Mouse (Mus musculus) ovary, postnatal 36 days (tissue): ENCODE results near the gene Ly6g6d.
A peak's percentile ranks its signal among the peaks of the same experiment; 100 is the strongest.
"Not testable (repeated sequence)": the region's sequence is repeated elsewhere in the genome, so short reads cannot be mapped to it uniquely, and the experiment has no call there.

Experiments
- DNase-seq: peaks from one replicate; pipeline ENCODE4 v3.0.0; 2022; ENCODE audit warnings: low spot score, mixed read lengths

Gene Ly6g6d

DNA sequence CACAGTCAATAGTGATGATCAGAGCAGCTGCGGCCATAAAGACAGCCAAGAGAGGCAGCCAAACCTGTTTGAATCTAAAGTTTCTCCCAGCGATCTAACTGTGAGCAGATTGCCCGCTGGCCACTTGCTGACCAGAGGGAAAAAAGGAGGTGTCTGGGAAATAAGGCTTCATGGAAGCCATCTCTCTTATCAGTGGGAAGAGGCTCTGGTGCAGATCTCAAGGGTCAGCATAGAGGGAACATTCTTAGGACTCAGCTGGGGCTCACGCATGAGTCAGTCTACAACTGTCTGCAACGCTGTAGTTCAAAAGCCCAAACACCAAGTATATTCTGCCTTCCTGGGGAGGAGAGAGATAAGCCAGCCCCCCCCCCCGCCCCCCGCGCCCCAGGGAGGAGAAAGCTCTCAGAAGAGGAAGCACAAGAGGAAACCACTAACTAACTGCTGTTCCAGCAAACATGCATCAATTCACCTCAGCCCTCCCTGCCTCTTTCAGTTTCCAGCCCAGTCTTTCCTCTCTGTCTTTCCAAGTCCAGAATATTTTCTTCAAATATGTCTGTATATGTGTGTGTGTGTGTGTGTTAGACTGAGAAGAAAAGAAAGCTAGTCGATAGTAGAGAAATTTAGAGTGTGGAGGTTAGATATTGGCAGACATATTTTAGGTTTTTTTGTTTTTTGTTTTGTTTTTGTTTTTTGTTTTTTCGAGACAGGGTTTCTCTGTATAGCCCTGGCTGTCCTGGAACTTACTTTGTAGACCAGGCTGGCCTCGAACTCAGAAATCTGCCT is 29.5 kb downstream of the Ly6g6d start:
- DNase-seq, result no peak

DNA sequence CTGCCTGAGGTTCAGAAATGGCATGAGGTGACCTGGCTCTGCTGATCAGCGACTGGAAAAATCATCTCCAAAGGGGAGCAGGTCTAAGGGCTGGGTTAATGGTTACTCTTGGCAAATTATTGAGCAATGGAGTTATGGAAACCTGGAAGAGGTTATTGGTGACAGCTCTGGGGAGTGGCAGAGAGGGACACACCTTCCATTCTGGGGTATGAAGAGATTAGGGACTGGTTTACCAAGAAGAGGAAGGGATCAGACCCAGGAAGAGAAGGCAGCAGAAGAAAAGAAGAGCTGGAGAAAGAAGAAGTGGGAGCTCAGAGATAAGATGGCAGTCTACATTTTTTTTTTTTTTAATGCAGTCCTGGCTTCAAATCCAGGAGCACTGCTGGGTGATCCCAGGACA is 30.2 kb downstream of the Ly6g6d start:
- DNase-seq, result no peak

DNA sequence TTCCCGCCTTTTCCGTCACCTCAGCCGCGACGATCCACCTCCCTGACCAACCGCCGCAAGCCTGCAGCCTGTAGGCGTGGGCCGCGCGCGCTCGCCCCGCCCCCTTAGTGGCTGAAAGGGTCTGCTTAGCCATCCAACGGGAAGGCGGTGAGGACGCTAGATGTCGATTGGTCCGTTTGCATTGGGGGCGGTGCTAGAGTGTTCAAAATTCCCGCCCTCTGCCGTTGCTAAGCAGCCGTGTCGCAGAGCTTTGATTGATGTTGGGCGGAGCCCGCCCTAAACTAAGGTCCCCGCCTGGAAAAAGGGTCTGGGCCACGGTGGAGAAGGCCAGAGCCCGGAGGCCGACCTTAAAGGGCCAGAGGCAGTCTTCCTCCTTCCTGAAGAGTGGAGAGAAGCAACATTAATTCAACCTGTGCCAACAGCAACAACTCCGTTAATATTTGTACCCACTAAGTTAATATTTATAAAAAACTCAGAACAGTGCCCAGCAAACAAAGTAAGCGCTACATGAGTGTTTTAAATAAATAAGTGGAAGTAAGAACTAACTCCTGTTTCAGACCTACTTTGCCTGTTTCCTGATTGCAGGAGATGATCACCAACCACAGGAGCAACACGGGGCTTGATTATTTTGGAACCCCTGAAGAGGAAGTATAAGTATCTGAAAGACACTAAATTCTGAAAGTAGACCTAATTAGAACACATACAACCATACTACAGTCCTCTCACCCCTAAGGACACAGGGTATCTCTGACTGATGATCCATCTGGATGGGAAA is 31.0 kb downstream of the Ly6g6d start, which contains the start of gene Msh5:
Gene Msh5 (minus strand): TSS at position 65 of the 775 bp plus-strand sequence.
- DNase-seq, result peak; percentile 95

DNA sequence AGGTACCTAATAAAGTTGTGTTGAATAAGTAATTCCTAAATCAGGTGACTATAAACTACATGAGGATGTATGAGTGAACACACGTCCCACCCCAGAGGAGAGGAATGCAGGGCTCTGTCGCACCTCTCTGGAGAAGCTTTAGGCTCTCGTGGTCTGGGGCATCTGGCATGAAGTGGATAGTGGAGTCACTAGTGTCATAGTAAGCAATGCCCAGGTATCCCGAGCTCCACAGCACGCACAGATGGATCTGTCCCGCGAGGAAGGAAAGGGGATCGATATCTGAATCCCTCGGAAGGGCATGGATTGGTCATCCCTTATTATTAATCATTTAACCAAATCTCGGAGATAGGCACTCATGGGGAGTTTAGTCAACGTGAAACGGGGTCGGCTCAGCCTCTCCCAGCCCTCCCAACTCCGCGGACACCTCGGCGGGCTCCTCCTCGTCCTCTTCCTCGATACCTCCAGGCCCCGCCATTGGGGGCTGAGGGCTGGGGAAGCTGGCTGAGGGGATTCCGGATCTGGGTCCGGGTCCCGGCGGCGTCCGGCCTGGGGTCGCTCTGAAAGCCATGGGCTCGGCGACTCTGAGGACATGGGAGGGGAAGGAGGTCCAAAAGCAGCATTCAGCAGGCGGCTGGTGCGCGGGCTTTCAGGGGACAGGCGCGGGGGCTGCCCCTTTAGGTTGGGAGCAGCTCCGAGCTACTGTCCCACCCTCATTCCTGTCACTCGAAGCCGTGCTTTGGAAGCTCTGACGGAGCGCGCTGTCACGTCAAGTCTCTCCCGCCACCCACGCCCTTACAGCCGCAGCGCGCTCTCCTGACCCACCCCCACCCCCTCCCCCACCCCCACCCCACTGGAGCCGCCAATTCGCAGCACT is 31.8 kb downstream of the Ly6g6d start:
- peak; percentile 36 for DNase-seq

DNA sequence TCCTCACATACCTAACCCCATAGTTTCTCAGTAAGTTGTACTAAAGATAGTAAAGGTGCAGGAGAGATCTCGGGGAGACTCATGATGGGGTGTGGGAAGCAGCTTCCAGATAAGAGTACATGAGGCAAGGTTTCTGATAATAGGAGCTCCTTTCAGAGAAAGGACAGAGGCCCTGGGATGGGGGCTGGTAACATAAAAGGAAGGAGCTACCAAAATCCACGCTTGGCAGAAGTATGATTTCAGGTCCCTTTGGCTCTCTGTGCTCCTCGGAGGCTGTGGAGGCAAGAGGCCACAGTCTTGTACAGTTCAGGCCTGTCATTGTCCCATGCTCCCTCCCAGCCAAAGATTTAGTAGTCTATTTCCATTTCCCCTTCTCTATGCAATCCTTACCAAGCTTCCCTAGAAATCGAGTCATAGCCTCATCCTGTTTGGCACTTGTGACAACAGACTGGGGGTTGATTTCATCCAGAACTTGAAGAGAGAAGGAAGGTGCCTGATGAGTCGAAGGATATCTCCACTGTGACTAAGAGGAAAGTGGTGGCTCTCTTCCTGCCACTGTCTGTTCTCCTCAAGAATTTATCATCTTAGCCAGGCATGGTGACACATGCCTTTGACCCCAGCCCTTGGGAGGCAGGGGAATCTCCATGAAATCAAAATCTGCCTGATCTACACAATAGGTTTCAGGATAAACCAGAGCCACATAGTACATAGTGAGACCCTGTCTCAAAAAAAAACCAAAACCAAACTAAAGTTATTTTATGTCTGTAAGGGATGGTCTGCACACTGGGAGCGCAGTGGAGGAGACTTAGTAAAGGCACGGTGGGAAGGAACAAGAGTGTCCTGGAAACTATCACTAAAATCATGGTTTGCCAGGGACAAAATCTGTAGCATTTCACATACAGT is 32.7 kb downstream of the Ly6g6d start:
- DNase-seq, result no peak

DNA sequence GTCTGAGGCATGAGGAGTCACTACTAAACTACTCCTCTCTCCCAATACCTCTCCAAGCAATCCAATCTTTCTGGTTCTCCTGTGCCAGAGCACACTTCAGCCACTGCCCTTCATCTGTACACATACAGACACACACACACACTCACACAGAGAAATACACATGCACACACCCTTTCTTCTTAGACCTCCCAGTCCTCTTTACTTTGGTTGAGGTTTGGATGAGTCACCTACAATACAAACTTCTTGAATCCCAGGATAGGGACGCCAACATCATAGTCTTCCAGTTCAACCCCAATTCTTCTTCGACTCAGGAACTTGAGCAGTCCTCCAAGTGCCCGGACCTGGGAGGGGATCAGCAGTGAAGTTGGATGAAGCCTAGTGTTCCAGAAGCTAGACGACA is 34.1 kb downstream of the Ly6g6d start:
- no peak for DNase-seq

DNA sequence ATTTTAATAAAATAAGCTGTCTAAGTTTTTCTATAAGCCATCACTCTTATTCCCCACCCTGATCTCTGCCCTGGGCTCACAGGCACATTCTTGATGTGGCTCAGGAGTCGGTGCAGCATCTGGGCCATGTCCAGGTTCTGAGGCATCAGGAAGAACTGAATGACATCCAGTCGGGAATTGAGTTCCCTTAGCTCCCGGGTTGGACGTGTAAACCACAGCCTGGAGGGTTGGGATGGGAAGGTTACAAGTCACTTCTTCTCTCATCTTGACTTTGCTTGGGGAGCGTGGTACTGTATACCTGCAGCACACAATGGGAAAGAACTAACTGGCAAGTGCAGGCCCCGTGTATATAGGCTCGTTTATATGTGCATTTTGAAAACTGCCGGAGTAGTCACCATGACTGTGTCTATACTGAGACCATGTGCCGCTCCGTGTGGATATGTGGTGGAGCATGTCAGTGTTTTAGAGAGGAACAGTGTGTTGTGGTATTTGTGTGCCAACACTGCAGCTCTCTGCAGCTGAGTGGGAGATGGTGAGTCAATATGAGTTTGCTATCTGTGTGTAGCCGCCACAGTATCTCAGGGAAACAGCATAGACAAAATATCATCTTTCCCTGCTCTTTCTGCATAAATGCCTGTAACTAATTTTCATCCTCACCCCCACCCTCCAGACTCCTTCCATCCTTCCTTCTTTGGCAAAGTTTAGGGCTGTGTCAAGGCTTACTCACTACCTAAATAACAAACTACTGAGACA is 38.6 kb downstream of the Ly6g6d start:
- no peak for DNase-seq

DNA sequence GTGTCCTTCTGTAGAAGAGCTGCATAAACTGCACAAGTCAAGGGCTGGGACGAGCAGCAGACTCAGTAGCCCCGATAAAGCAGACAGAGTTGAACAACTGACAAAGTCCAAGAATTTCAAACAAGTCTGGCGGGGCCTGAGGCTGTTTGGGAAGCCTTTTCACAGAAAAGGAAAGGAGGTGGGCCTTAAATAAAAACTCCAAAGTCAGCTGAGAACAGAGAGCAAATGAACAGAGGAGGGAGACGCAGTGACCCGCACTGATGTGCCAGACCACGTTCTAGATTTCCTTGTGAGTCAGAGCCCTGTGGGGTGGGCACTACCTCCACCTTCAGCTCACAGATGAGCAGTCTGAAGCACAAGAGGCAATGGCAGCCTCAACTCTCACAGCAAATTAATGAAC is 43.0 kb downstream of the Ly6g6d start:
- DNase-seq, result no peak

DNA sequence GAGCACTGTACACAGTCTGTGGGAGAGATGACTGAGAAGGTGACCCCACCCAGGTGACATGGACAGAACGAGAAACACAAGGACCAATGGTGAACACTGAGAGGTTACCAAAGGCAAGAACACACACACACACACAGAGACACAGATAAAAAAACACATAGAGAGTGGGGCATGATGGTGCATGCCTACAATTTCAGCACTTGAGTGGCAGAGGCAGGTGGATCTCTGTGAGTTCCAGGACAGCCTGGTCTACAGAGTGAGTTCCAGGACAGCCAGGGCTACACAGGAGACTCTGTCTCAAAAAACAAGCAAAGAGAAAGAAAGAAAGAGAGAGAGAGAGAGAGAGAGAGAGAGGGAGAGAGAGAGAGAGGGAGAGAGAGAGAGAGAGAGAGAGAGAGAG is 44.2 kb downstream of the Ly6g6d start:
- not testable (repeated sequence) for DNase-seq

DNA sequence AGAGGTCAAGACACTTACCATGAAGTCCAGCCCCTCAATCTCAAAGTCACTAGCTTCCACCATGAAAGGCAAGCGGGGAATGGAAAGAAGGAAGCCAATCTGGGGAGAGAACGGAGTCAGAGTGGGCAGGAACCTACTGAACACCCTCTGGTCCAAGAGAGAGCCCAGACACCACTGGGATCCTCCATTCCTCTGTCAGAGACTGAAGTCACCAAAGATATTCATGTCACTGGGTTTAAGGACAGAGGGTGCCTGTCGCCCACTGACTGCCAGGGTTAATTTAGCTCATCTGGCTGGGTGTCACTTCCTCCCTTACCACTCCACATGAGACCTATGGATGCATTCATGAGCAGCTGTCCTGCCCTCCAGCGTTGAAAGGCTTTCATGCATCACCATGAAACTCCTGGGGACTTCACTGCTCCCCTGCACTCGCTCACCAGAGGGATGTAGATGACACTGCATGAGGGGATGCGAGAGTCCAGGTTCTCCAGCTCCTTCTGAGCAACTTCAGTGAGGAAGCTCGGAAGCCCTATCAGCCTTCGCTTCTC is 45.5 kb downstream of the Ly6g6d start:
- DNase-seq, result no peak

DNA sequence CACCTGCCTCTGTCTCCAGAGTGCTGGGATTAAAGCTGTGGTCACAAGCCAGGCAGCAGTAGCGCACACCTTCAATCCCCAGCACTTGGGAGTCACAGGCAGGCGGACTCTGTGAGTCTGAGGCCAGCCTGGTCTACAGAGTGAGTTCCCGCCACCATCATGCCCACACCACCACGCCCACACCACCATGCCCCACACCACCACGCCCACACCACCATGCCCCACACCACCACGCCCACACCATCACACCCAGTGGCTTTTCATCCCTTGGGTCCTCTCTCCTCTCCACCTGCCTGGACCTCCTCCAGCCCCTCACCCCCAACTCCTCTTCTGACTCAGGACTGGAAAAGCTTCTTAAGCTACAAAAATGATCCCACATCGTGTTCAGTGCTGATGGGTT is 46.0 kb downstream of the Ly6g6d start:
- no peak for DNase-seq

DNA sequence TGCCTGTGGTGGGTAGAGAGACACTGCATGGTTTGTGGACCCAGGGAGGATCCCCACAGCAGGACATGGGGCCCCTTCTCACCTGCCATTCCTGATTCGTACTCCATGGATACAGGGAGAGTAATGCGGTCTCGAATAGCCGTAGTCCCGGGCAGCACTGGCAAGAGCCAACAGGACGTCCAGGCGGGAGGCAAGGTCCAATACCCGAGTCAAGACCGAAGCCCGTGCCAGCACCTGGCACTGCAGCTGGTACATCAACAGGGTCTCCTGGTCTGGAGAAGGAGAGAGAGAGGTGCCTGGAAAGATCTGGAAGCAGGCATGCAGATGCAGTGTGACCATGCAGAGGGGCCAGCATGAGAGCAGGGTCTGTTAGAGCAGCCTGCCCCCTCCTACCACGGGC is 46.6 kb downstream of the Ly6g6d start:
- no peak for DNase-seq

DNA sequence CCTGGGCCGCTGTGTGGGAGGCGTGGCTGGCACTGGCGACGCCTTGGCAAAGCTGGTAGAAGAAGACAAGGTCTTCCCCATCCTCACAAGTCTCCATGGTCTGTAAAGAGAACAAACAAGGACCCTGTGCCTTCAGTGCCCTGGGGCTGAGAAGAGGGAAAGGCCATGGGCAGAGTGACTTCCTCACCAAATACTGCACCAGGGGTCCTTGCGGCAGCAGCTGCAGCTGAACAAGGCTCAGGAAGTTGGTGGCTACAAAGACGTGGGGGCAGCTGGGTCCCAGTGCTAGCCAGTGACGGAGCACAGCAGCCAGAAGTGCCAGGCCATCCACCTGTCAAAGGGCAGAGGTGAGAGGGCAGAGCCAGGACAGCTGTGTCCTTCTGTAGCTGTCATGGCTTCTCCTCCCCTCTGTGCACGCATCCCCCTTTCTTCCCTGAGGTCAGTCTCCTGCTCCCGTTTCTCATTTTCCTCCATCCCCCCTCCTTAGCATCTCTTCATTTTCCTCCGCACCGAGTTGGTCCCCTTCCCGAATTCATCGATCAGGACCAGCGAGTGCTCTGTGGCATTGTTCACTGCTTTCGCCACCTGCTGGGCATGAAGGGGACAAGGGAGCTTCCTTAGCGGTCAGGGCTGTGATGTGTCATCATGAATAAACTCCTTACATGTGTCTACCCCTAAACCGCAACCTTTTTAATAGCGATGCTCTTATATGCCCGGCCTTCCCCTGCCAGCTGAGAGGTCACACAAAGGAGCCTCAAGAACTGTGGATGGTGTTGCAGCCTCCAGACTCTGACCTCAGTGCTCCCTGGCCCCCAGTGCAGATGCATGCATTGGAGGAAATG is 48.0 kb downstream of the Ly6g6d start:
- DNase-seq, result no peak

DNA sequence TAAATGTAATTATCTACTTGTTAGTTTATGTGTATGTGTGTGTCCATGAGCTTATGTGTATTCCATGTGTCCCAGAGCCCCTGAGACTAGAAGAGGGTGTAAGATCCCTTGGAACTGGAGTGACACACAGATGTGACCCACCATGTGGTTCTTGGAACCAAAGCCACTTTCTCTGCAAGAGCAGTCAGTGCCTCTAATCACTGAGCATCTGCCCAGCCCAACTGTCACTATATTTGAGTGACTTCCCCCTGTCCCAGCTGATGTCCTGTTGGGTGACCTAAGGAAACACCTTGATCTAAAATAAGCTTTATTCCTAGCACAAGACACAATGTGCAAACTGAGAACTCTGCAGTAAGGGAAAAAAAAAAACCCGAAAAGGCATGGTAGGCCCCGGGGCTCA is 49.5 kb downstream of the Ly6g6d start:
- DNase-seq, result no peak

DNA sequence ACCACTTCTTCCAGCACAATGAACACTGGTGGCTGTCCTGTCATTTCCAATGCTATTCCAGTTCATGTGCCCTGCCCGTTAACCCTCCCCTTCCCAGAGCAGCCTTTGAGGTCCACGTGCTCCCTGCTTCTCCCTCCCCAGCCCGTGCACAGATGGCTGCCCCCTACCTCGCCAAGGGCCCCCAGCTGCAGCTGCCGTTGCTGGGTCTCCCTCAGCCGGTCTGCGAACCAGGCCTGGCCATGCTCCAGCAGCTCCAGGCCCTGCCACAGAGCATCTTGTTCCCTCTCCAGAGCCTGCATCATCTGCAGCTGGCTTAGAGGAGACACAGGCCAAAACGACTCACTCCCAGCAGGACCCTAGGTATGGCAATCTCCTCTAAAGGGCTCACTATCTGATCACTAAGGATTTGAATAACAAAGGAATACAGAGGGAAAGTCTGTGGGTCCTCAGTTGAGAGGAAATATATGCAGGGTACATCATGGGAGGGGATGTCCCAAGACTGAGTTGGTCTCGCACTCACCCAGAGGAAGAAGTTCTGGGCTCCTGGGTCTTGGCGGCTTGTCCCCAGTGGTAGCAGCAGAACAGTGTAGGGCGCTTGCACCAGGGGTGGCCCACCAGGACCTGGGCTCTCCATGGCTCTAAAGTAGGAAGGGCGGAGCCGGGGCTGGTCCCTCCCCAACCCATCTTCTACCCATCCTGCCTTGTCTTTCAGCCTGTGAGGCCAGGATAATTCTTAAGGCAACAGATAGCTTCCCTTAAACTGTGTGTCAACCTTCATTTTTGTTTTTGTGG is 50.4 kb downstream of the Ly6g6d start, which contains the start of gene Sapcd1:
Gene Sapcd1 (minus strand): TSS at position 740 of the 792 bp plus-strand sequence.
- no peak for DNase-seq

DNA sequence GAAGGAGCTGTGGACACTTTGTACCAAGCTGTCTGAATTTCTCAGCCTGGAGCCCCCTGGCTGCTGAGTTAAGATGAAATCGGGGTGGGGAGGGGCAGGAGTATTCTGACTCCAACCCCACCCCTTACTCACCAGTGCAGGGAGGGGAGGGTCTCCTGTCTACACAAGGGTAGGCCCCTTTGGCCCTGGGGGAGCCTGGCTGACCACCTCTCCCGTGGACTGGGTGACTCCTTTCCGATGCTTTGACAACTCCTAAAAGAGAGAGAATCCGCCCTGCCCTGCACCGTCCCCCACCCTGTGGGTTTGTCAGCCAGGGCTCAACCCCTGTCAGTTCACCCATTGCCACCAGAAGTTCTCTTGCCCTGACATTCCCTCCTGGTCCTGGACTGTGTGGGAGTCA is 51.7 kb downstream of the Ly6g6d start:
- no peak for DNase-seq

DNA sequence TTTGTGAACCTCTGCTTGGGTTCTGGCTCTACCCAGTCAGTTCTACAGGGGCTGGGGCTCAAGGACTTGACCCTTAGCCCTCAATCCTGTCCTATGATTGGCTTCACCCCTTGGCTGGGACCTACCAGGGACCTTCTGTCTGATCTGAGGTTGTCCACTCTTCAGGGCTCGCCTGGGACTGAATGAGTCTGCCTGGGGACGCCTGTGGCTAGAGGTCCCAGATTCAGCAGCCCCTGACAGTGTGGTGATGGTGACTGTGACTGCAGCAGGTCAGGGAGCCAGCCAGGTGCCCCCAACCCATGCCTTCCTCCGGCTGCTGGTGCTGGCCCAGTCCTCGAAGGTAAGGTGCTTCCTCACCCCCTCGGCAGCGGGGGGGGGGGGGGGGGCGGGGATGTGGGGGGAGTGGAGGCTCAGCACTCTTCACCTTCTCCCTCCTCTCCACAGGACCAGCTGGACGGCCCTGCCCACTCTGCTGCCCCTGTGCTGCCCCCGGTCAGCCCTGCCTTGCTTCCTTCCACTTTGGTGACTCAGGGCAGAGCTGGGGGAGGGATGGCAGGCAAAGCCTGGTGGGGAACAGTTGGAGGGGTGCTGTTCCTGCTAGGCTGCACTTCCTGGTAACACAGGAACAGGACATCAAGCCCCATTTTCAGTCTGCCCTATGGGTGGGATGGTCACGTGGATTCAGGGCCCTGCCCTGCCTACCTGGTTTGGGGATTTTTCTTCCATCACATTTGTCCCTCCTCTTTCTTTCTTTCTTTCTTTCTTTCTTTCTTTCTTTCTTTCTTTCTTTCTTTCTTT is 53.0 kb downstream of the Ly6g6d start:
- no peak for DNase-seq

DNA sequence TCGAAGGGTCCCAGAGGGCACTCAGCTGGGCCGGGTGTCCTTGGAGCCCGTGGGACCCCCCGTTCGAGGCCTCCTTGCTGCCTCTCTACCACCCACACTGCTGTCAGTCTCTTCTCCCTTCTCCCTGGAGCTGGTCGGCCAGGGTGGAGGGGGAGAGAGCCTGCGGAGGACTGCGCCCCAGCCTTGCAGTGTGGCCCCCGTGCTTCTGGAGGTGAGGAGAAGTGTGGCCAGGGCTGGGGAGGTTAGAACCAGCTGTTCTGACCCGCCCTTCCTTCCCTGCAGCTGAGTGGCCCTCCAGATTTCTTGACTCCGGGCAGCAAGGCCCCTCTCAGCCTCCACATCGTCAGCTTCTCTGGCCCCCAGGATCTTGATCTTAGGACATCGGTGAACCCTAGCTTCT is 53.6 kb downstream of the Ly6g6d start:
- DNase-seq, result no peak
